Mouse (Mus musculus) hindbrain, embryonic 14.5 days (tissue): ENCODE data around the gene Agbl1. TPM values are rescaled to one million over a fixed set of nuclear protein-coding genes. Genes with fewer than 3 reads are reported as not detected.
A peak's percentile ranks its signal among the peaks of the same experiment; 100 is the strongest.

Source experiments
- ATAC-seq: fragments of 200-750 bp; cut with Nextera tagmentation; 2 replicates; pipeline ENCODE4 v1.8.0; 2017; ENCODE audit warnings: moderate number of reproducible peaks, mild to moderate bottlenecking, moderate TSS enrichment, moderate library complexity; ENCODE audit not compliant: low FRiP score
- DNase-seq: peaks from one replicate; pipeline ENCODE4 v3.0.0-alpha.2; 2015; ENCODE audit warnings: low spot score
- H3K27ac ChIP-seq: fragments of 300-500 bp; sonication (generic); 2 replicates; pipeline ENCODE4 v1.5.1; 2014; ENCODE audit warnings: mild to moderate bottlenecking, moderate library complexity
- H3K27me3 ChIP-seq: fragments of 300-500 bp; sonication (generic); 2 replicates; pipeline ENCODE4 v1.6.1; 2014; ENCODE audit warnings: mild to moderate bottlenecking, low read length, mixed read lengths; ENCODE audit not compliant: control insufficient read depth, insufficient read depth
- H3K36me3 ChIP-seq: fragments of 300-500 bp; sonication (generic); replicated peaks from 2 replicates; pipeline ENCODE4 v1.6.1; 2014; ENCODE audit not compliant: control insufficient read depth, insufficient read depth
- H3K4me1 ChIP-seq: fragments of 300-500 bp; sonication (generic); replicated peaks from 2 replicates; pipeline ENCODE4 v1.6.1; 2014; ENCODE audit warnings: antibody characterized with exemption, low read length, mixed read lengths; ENCODE audit not compliant: control insufficient read depth, insufficient read depth
- H3K4me2 ChIP-seq: fragments of 300-500 bp; sonication (generic); replicated peaks from 2 replicates; pipeline ENCODE4 v1.6.1; 2014; ENCODE audit warnings: mild to moderate bottlenecking, moderate library complexity
- H3K4me3 ChIP-seq: fragments of 300-500 bp; sonication (generic); replicated peaks from 2 replicates; pipeline ENCODE4 v1.5.1; 2014; ENCODE audit warnings: mild to moderate bottlenecking, low read length
- H3K9ac ChIP-seq: fragments of 300-500 bp; sonication (generic); 2 replicates; pipeline ENCODE4 v1.6.1; 2014
- H3K9me3 ChIP-seq: fragments of 300-500 bp; sonication (generic); 2 replicates; pipeline ENCODE4 v1.6.1; 2016; ENCODE audit warnings: low read length; ENCODE audit not compliant: control insufficient read depth
- WGBS: fragments of 180-500 bp; shearing (Covaris S2); extraction: QIAGEN DNeasy Blood & Tissue Kit; methylation state at CpG from one replicate; pipeline ENCODE4 v1.1.7; 2014; 5-methylcytosine and 5-hydroxymethylcytosine counted together
- polyA plus RNA-seq: library from polyadenylated mRNA; unstranded; fragments of >200 nt; fragmentation: Nextera tagmentation; extraction: Ambion mirVana; gene quantifications from 2 replicates; pipeline ENCODE4 v1.2.1, GENCODE M21; 2014

The Agbl1 gene
- polyA plus RNA-seq, 1 experiment from 2014 or later = 0.11 TPM

- ATAC-seq = no peak
- Histone ChIP-seq H3K36me3 (no peaks in the 10 kb centered on the region), H3K4me3 (no peak overlapping the region), H3K27me3 (no peaks in the 10 kb centered on the region), H3K9me3 (no peaks in the 10 kb centered on the region), H3K4me2 (no peak overlapping the region), H3K27ac (no peak overlapping the region), H3K9ac (no peak overlapping the region), H3K4me1 (no peaks in the 10 kb centered on the region)
- DNase-seq = no peak
- 50% methylated on average over 2 of the region's 2 CpGs for WGBS
Observed at GRCm38 (mm10) chr7:76921671-76922070, 692.0 kb downstream of the Agbl1 start.

GRCm38 (mm10) chr7:76935219-76935618 is 705.5 kb downstream of the Agbl1 start:
- no peaks in the 10 kb centered on the region for H3K9me3 ChIP-seq
- H3K4me3 ChIP-seq = no peak overlapping the region
- H3K27me3 ChIP-seq = no peaks in the 10 kb centered on the region
- no peaks in the 10 kb centered on the region for H3K4me1 ChIP-seq
- DNase-seq (no peak), ATAC-seq (no peak)
- no peaks in the 10 kb centered on the region for H3K36me3 ChIP-seq
- no peak overlapping the region for H3K9ac ChIP-seq
- H3K4me2 ChIP-seq = no peak overlapping the region
- no peak overlapping the region for H3K27ac ChIP-seq

- H3K27me3 ChIP-seq = no peaks in the 10 kb centered on the region
- peak; percentile 49 for DNase-seq
Observed at GRCm38 (mm10) chr7:76941531-76941930, 711.8 kb downstream of the Agbl1 start.

GRCm38 (mm10) chr7:76971334-76971733 is 741.6 kb downstream of the Agbl1 start:
- no peak overlapping the region for H3K4me3 ChIP-seq
- no peaks in the 10 kb centered on the region for H3K4me1 ChIP-seq
- ATAC-seq (no peak), DNase-seq (peak; percentile 30)
- H3K27me3 ChIP-seq = no peaks in the 10 kb centered on the region
- no peaks in the 10 kb centered on the region for H3K9me3 ChIP-seq
- H3K27ac ChIP-seq = no peak overlapping the region
- 20% methylated on average over 3 of the region's 3 CpGs for WGBS
- no peaks in the 10 kb centered on the region for H3K36me3 ChIP-seq
- H3K9ac ChIP-seq = no peak overlapping the region
- no peak overlapping the region for H3K4me2 ChIP-seq

More at GRCm38 (mm10) chr7:76941531-76941930, 711.8 kb downstream of the Agbl1 start:
- Histone ChIP-seq H3K4me2 (no peak overlapping the region), H3K27ac (no peak overlapping the region), H3K9ac (no peak overlapping the region), H3K36me3 (no peaks in the 10 kb centered on the region), H3K4me1 (no peaks in the 10 kb centered on the region), H3K9me3 (no peaks in the 10 kb centered on the region), H3K4me3 (no peak overlapping the region)
- ATAC-seq = no peak

- no peaks in the 10 kb centered on the region for H3K9me3 ChIP-seq
- H3K9ac ChIP-seq = no peak overlapping the region
- H3K4me3 ChIP-seq = no peak overlapping the region
- ATAC-seq (no peak), DNase-seq (no peak)
- WGBS = 90% methylated on average over 3 of the region's 3 CpGs
- no peak overlapping the region for H3K4me2 ChIP-seq
- no peaks in the 10 kb centered on the region for H3K36me3 ChIP-seq
- H3K4me1 ChIP-seq = no peaks in the 10 kb centered on the region
- no peak overlapping the region for H3K27ac ChIP-seq
- H3K27me3 ChIP-seq = no peaks in the 10 kb centered on the region
Observed at GRCm38 (mm10) chr7:77009571-77009970, 779.9 kb downstream of the Agbl1 start.

- no peak for ATAC-seq
Observed at GRCm38 (mm10) chr7:77029019-77029418, 799.3 kb downstream of the Agbl1 start.

GRCm38 (mm10) chr7:77076033-77076432 is 846.3 kb downstream of the Agbl1 start:
- DNase-seq = no peak
- Histone ChIP-seq H3K36me3 (no peaks in the 10 kb centered on the region), H3K4me1 (no peaks in the 10 kb centered on the region), H3K27me3 (no peaks in the 10 kb centered on the region), H3K9ac (no peak overlapping the region), H3K4me2 (no peak overlapping the region), H3K9me3 (no peaks in the 10 kb centered on the region), H3K27ac (no peak overlapping the region), H3K4me3 (no peak overlapping the region)
- no peak for ATAC-seq

More at GRCm38 (mm10) chr7:77029019-77029418, 799.3 kb downstream of the Agbl1 start:
- Histone ChIP-seq H3K4me1 (no peaks in the 10 kb centered on the region), H3K9me3 (no peaks in the 10 kb centered on the region), H3K4me3 (no peak overlapping the region), H3K27ac (no peak overlapping the region), H3K27me3 (no peaks in the 10 kb centered on the region), H3K9ac (no peak overlapping the region), H3K4me2 (no peak overlapping the region), H3K36me3 (no peaks in the 10 kb centered on the region)
- DNase-seq = no peak

GRCm38 (mm10) chr7:77087266-77087665 is 857.6 kb downstream of the Agbl1 start:
- Histone ChIP-seq H3K27me3 (no peaks in the 10 kb centered on the region), H3K4me2 (no peak overlapping the region), H3K27ac (no peak overlapping the region), H3K36me3 (no peaks in the 10 kb centered on the region), H3K9me3 (no peaks in the 10 kb centered on the region), H3K4me1 (no peaks in the 10 kb centered on the region), H3K9ac (no peak overlapping the region), H3K4me3 (no peak overlapping the region)
- no peak for ATAC-seq
- no peak for DNase-seq
- 63% methylated on average over 1 of the region's 1 CpGs for WGBS

- Histone ChIP-seq H3K36me3 (no peaks in the 10 kb centered on the region), H3K4me1 (no peaks in the 10 kb centered on the region), H3K4me2 (no peak overlapping the region), H3K27ac (no peak overlapping the region), H3K27me3 (no peaks in the 10 kb centered on the region), H3K4me3 (no peak overlapping the region), H3K9ac (no peak overlapping the region), H3K9me3 (no peaks in the 10 kb centered on the region)
- DNase-seq (no peak), ATAC-seq (no peak)
- WGBS = 88% methylated on average over 2 of the region's 2 CpGs
Observed at GRCm38 (mm10) chr7:77095153-77095552, 865.5 kb downstream of the Agbl1 start.

- H3K9me3 ChIP-seq = no peaks in the 10 kb centered on the region
- no peak overlapping the region for H3K27ac ChIP-seq
- H3K4me2 ChIP-seq = no peak overlapping the region
- no peak overlapping the region for H3K9ac ChIP-seq
- DNase-seq = no peak
- no peak overlapping the region for H3K4me3 ChIP-seq
- 97% methylated on average over 1 of the region's 1 CpGs for WGBS
- ATAC-seq = no peak
- H3K27me3 ChIP-seq = no peaks in the 10 kb centered on the region
- no peaks in the 10 kb centered on the region for H3K36me3 ChIP-seq
- H3K4me1 ChIP-seq = no peaks in the 10 kb centered on the region
Observed at GRCm38 (mm10) chr7:77114021-77114420, 884.3 kb downstream of the Agbl1 start.
